In genomic region chr17:27908888-27909621, GRCm38 (mm10) we compare ENCODE assay signal across 8 mouse cellular contexts. TPM values are rescaled to one million over a fixed set of nuclear protein-coding genes. Genes with fewer than 3 reads are reported as not detected.
DNase-seq lines count a peak whose midpoint lies in the region; ATAC-seq and TF ChIP-seq lines count a peak whose summit lies in the region.

Gene Anks1 (plus strand): TSS chr17:27909306.

- H3K4me3 ChIP-seq in erythroblast, embryonic 14.5 days (replicated peaks) = peak within 1 kb of the TSS; percentile 99
- H3K4me3 ChIP-seq in heart, embryonic 12.5 days = peak within 1 kb of the TSS; percentile 86
- peak within 1 kb of the TSS; percentile 71 to 98 for H3K4me3 ChIP-seq in liver, embryonic 14.5 days (ENCODE audit: insufficient read depth in 1 of 2, low read depth in 2 of 2, low read length in 2 of 2)
- peak within 1 kb of the TSS; percentile 77 for H3K4me3 ChIP-seq in neural tube, embryonic 11.5 days (ENCODE audit: low read depth, low read length)
- H3K4me3 ChIP-seq in stomach, postnatal 0 days (ENCODE audit: low read depth, low read length) = peak within 1 kb of the TSS; percentile 68

- H3K36me3 ChIP-seq in erythroblast, embryonic 14.5 days (ENCODE audit: control insufficient read depth) = peaks cover 15% of the 10 kb centered on the region
- peaks cover 9% of the 10 kb centered on the region for H3K36me3 ChIP-seq in heart, embryonic 12.5 days
- peaks cover 4% of the 10 kb centered on the region; the same call in 1 of the 2 replicates for H3K36me3 ChIP-seq in liver, embryonic 14.5 days (replicated peaks; ENCODE audit: control insufficient read depth, insufficient read depth, low read depth)
- H3K36me3 ChIP-seq in neural tube, embryonic 11.5 days (ENCODE audit: control insufficient read depth, insufficient read depth, low read length) = no peaks in the 10 kb centered on the region
- no peaks in the 10 kb centered on the region; the same call in 1 of the 2 replicates for H3K36me3 ChIP-seq in stomach, postnatal 0 days (ENCODE audit: control insufficient read depth, insufficient read depth, low read length)

- ATAC-seq in heart, embryonic 12.5 days (ENCODE audit: insufficient number of reproducible peaks, low FRiP score) = peak; percentile 90
- peak; percentile 84 for ATAC-seq in liver, embryonic 14.5 days (ENCODE audit: insufficient read depth)
- peak; percentile 77 for ATAC-seq in neural tube, embryonic 11.5 days (ENCODE audit: insufficient read depth, low FRiP score, low TSS enrichment)
- ATAC-seq in stomach, postnatal 0 days (ENCODE audit: low FRiP score, low TSS enrichment) = peak; percentile 92

- peak; percentile 33; the same call in 1 of the 2 replicates for TF ChIP-seq CTCF in brain, embryonic 14.5 days (IDR thresholded peaks at IDR 0.05; ENCODE audit: borderline replicate concordance, extremely low read depth, insufficient read depth, insufficient read length)
- no peak for TF ChIP-seq CTCF in liver, embryonic 14.5 days (IDR thresholded peaks at IDR 0.05; ENCODE audit: low read depth)
- TF ChIP-seq CTCF in stomach, postnatal 0 days (IDR thresholded peaks at IDR 0.05; ENCODE audit: low read depth) = no peak; the same call in 1 of the 2 replicates

- no peaks in the 10 kb centered on the region for H3K9me3 ChIP-seq in erythroblast, embryonic 14.5 days (ENCODE audit: control insufficient read depth, low read length)
- H3K9me3 ChIP-seq in heart, embryonic 12.5 days (replicated peaks) = no peaks in the 10 kb centered on the region
- no peaks in the 10 kb centered on the region for H3K9me3 ChIP-seq in liver, embryonic 14.5 days (ENCODE audit: control insufficient read depth, low read length)
- no peaks in the 10 kb centered on the region for H3K9me3 ChIP-seq in neural tube, embryonic 11.5 days (ENCODE audit: control insufficient read depth, low read length)
- no peaks in the 10 kb centered on the region for H3K9me3 ChIP-seq in stomach, postnatal 0 days (ENCODE audit: control insufficient read depth, low read length)

- H3K27me3 ChIP-seq in erythroblast, embryonic 14.5 days (ENCODE audit: control insufficient read depth) = peaks cover 3% of the 10 kb centered on the region; the same call in 1 of the 2 replicates
- H3K27me3 ChIP-seq in heart, embryonic 12.5 days (replicated peaks) = no peaks in the 10 kb centered on the region
- no peaks in the 10 kb centered on the region for H3K27me3 ChIP-seq in liver, embryonic 14.5 days (ENCODE audit: control insufficient read depth, insufficient read depth, low read length)
- no peaks in the 10 kb centered on the region for H3K27me3 ChIP-seq in neural tube, embryonic 11.5 days (ENCODE audit: control insufficient read depth, insufficient read depth, low read length)
- no peaks in the 10 kb centered on the region for H3K27me3 ChIP-seq in stomach, postnatal 0 days (ENCODE audit: control insufficient read depth, insufficient read depth, low read length)

- H3K9ac ChIP-seq in heart, embryonic 12.5 days = peak within 1 kb of the TSS; percentile 91
- peak within 1 kb of the TSS; percentile 63 for H3K9ac ChIP-seq in liver, embryonic 14.5 days (replicated peaks)
- H3K9ac ChIP-seq in neural tube, embryonic 11.5 days (ENCODE audit: low read length) = peak within 1 kb of the TSS; percentile 86
- peak within 1 kb of the TSS; percentile 88 for H3K9ac ChIP-seq in stomach, postnatal 0 days (ENCODE audit: low read length)

- peak; percentile 84 for TF ChIP-seq POLR2A in brain, embryonic 14.5 days (IDR thresholded peaks at IDR 0.05; ENCODE audit: borderline replicate concordance, extremely low read depth, insufficient read depth, insufficient read length, poor library complexity, severe bottlenecking)

- peak; percentile 93 for DNase-seq in CD4-positive helper T cell, adult 2 months (ENCODE audit: low read depth, low spot score)
- peak; percentile 93 for DNase-seq in brain, embryonic 14.5 days (ENCODE audit: low read depth)
- DNase-seq in kidney, postnatal 10 days = peak; percentile 94
- peak; percentile 62 to 71 (median 67) for DNase-seq in liver, embryonic 14.5 days (ENCODE audit: low read depth in 3 of 3, low spot score in 3 of 3)
- DNase-seq in neural tube, embryonic 11.5 days (ENCODE audit: low spot score) = peak; percentile 89
- DNase-seq in stomach, postnatal 0 days (ENCODE audit: low spot score) = peak; percentile 95

- peak within 1 kb of the TSS; percentile 95 for H3K4me2 ChIP-seq in heart, embryonic 12.5 days
- peak within 1 kb of the TSS; percentile 100 for H3K4me2 ChIP-seq in liver, embryonic 14.5 days (ENCODE audit: low read depth)
- peak within 1 kb of the TSS; percentile 82 for H3K4me2 ChIP-seq in neural tube, embryonic 11.5 days (ENCODE audit: low read depth)
- peak within 1 kb of the TSS; percentile 89 for H3K4me2 ChIP-seq in stomach, postnatal 0 days (replicated peaks; ENCODE audit: low read depth)

- TF ChIP-seq EP300 in liver, embryonic 14.5 days (IDR thresholded peaks at IDR 0.05; ENCODE audit: low read depth) = no peak
- no peak for TF ChIP-seq EP300 in stomach, postnatal 0 days (optimal IDR thresholded peaks at IDR 0.05)

- H3K4me1 ChIP-seq in erythroblast, embryonic 14.5 days (ENCODE audit: control insufficient read depth) = peaks cover 54% of the 10 kb centered on the region
- H3K4me1 ChIP-seq in heart, embryonic 12.5 days (replicated peaks) = peaks cover 19% of the 10 kb centered on the region
- H3K4me1 ChIP-seq in liver, embryonic 14.5 days (replicated peaks; ENCODE audit: control insufficient read depth in 2 of 2, insufficient read depth in 2 of 2, low read length in 1 of 2) = peaks cover 9 to 14% of the 10 kb centered on the region in 2 experiments
- peaks cover 16% of the 10 kb centered on the region for H3K4me1 ChIP-seq in neural tube, embryonic 11.5 days (ENCODE audit: control insufficient read depth, insufficient read depth, low read length)
- no peaks in the 10 kb centered on the region; the same call in 1 of the 2 replicates for H3K4me1 ChIP-seq in stomach, postnatal 0 days (replicated peaks; ENCODE audit: control insufficient read depth, insufficient read depth)

- WGBS in heart, embryonic 12.5 days = under 1% methylated on average over 76 of the region's 78 CpGs
- under 1% methylated on average over 77 of the region's 78 CpGs for WGBS in liver, embryonic 14.5 days (ENCODE audit: insufficient replicate concordance)
- under 1% methylated on average over 77 of the region's 78 CpGs for WGBS in neural tube, embryonic 11.5 days
- under 1% methylated on average over 66 of the region's 78 CpGs for WGBS in stomach, postnatal 0 days

- peak within 1 kb of the TSS; percentile 78 for H3K27ac ChIP-seq in heart, embryonic 12.5 days (ENCODE audit: poor library complexity, severe bottlenecking)
- peak within 1 kb of the TSS; percentile 71 for H3K27ac ChIP-seq in liver, embryonic 14.5 days
- peak within 1 kb of the TSS; percentile 58 for H3K27ac ChIP-seq in neural tube, embryonic 11.5 days (ENCODE audit: low read depth, low read length)
- peak within 1 kb of the TSS; percentile 95 for H3K27ac ChIP-seq in stomach, postnatal 0 days (replicated peaks)

RNA-seq across cellular contexts. Expression of gene Anks1, which starts in this region (rescaled TPM):
- polyA plus RNA-seq in brain, embryonic 14.5 days (2012; rRNA removed) = 84.7 and 119 TPM in 2 replicates
- polyA plus RNA-seq in erythroblast, embryonic 14.5 days (2012) = 0.30 and 0.39 TPM in 2 replicates
- 11.5 and 12.1 TPM in 2 replicates for polyA plus RNA-seq in heart, embryonic 12.5 days (2016; fragmentation: Nextera tagmentation; extraction: Ambion mirVana)
- polyA plus RNA-seq in liver, embryonic 14.5 days (2012; rRNA removed) = 5.3 and 7.1 TPM in 2 replicates
- polyA plus RNA-seq in liver, embryonic 14.5 days (2014; fragmentation: Nextera tagmentation; extraction: Ambion mirVana) = 2.4 and 3.2 TPM in 2 replicates
- polyA plus RNA-seq in neural tube, embryonic 11.5 days (2014; fragmentation: Nextera tagmentation; extraction: Ambion mirVana) = 43.1 and 46.9 TPM in 2 replicates
- 7.8 and 8.3 TPM in 2 replicates for polyA plus RNA-seq in stomach, postnatal 0 days (2015; fragmentation: Nextera tagmentation; extraction: Ambion mirVana)

Comparison
In these comparisons a context has a peak if more than half of its experiments do, and no peak if none do; other contexts are left out.
1. Peak in every context shown above with its lines: DNase-seq, ATAC-seq, H3K4me3 ChIP-seq and H3K27ac ChIP-seq.